Mouse (Mus musculus) ES-E14 (cell line): ENCODE data around the gene Celsr3.

ENCODE experiments used
- CHD2 ChIP-seq: IDR thresholded peaks from 2 replicates; pipeline ENCODE4 v1.6.1; 2014; ENCODE audit warnings: mild to moderate bottlenecking, low read depth, low read length, inconsistent platforms
- MAFK ChIP-seq: IDR thresholded peaks from 2 replicates; pipeline ENCODE4 v1.6.1; 2014; ENCODE audit warnings: mild to moderate bottlenecking, low read depth, low read length, inconsistent platforms; ENCODE audit not compliant: insufficient read depth
- ZC3H11A ChIP-seq: IDR thresholded peaks from 2 replicates; pipeline ENCODE4 v1.6.1; 2012; ENCODE audit warnings: low read depth, mild to moderate bottlenecking, inconsistent platforms, low read length, borderline replicate concordance
- ZNF384 ChIP-seq: IDR thresholded peaks from 2 replicates; pipeline ENCODE4 v1.6.1; 2012; ENCODE audit warnings: low read depth, low read length, inconsistent platforms

DNA sequence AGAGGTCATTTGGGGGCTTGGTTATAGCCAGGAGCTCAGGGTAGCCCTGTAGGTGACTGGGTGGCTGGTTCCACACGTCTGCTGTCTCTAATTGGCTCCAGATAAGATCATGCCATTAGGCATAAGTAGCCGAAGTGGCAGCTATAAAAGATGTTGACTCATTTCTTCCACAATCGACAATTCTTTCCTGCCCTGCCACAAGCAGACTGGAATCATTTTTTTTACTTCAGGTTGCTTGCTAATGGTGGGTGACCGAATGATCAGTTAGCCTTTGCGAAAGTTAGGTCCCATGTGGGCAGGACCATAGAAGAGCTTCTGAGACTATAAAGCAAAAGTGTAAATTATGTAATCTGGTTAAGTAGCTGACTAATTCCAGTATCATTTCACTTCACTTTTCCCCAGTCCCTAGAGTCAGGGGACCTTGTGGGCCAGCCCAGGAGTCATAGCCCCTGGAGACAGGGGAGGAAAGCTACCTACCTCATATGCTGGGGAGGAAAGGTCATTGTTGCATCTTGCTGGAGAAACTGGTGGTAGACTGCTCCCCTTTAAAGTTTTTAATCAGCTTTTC is 27.5 kb upstream of the Celsr3 start:
- TF ChIP-seq CHD2, result no peak
- no peak for TF ChIP-seq MAFK
- TF ChIP-seq ZC3H11A, result no peak
- no peak for TF ChIP-seq ZNF384
